Mouse (Mus musculus) CD4-positive, CD25-positive, alpha-beta regulatory T cell, adult 4 months (primary cell): ENCODE data around the gene Sigmar1. TPM values are rescaled to one million over a fixed set of nuclear protein-coding genes. Genes with fewer than 3 reads are reported as not detected.
"Not testable (repeated sequence)": the region's sequence is repeated elsewhere in the genome, so short reads cannot be mapped to it uniquely, and the experiment has no call there.

Source experiments
- ATAC-seq: one replicate; pipeline ENCODE4 v1.8.0; 2017
- polyA plus RNA-seq, 2 experiments: library from polyadenylated mRNA; unstranded; fragments of 100-300 nt; shearing (Covaris generic); gene quantifications; one replicate each; pipeline ENCODE4 v1.2.1; 2017

The Sigmar1 gene
- polyA plus RNA-seq, 2 experiments from 2014 or later = 42.8 to 48.9 TPM

GRCm38 (mm10) chr4:41708192-41708745, 47.7 kb downstream of the Sigmar1 start:
- peak; percentile 56 for ATAC-seq

- peak; percentile 72 for ATAC-seq
These were observed 48.9 kb downstream of the Sigmar1 start for GRCm38 (mm10) chr4:41707011-41707535.

GRCm38 (mm10) chr4:41705922-41706754, 49.8 kb downstream of the Sigmar1 start:
- ATAC-seq = no peak

GRCm38 (mm10) chr4:41704651-41705050, 51.3 kb downstream of the Sigmar1 start:
- no peak for ATAC-seq

- ATAC-seq = not testable (repeated sequence)
These were observed 53.7 kb downstream of the Sigmar1 start for GRCm38 (mm10) chr4:41702226-41702625.

- not testable (repeated sequence) for ATAC-seq
These were observed 55.7 kb downstream of the Sigmar1 start for GRCm38 (mm10) chr4:41700224-41700623.

- ATAC-seq = not testable (repeated sequence)
These were observed 56.2 kb downstream of the Sigmar1 start, which contains the start of gene Il11ra1 for GRCm38 (mm10) chr4:41699783-41700182. Gene Il11ra1, plus strand, starts transcription at chr4:41699989.

- not testable (repeated sequence) for ATAC-seq
These were observed 57.4 kb downstream of the Sigmar1 start for GRCm38 (mm10) chr4:41698421-41699016.

GRCm38 (mm10) chr4:41696930-41697841, 58.8 kb downstream of the Sigmar1 start, which contains the start of gene Cntfr:
Gene Cntfr, minus strand, starts transcription at chr4:41697089.
- ATAC-seq = not testable (repeated sequence)

- ATAC-seq = not testable (repeated sequence)
These were observed 59.5 kb downstream of the Sigmar1 start for GRCm38 (mm10) chr4:41696452-41696851.

- ATAC-seq = not testable (repeated sequence)
These were observed 60.2 kb downstream of the Sigmar1 start for GRCm38 (mm10) chr4:41695800-41696199.

GRCm38 (mm10) chr4:41693511-41693910, 62.4 kb downstream of the Sigmar1 start:
- not testable (repeated sequence) for ATAC-seq

GRCm38 (mm10) chr4:41690014-41690413, 65.9 kb downstream of the Sigmar1 start:
- not testable (repeated sequence) for ATAC-seq

- ATAC-seq = not testable (repeated sequence)
These were observed 67.4 kb downstream of the Sigmar1 start for GRCm38 (mm10) chr4:41688562-41688961.

Other genes starting within 250 kb of the Sigmar1 start
- gene 1110017D15Rik, start 238.8 kb downstream of the Sigmar1 start, polyA plus RNA-seq = not detected
- under 1 TPM; 0.52 to 0.56 TPM for gene Fam219a, start 186.6 kb downstream of the Sigmar1 start, polyA plus RNA-seq
- not detected for gene Dnaic1, start 186.4 kb downstream of the Sigmar1 start, polyA plus RNA-seq
- gene Enho, start 115.8 kb downstream of the Sigmar1 start, polyA plus RNA-seq = not detected
- not detected for gene Cntfr, start 59.1 kb downstream of the Sigmar1 start, polyA plus RNA-seq
- 10 to 100 TPM in 1 of 2 experiments, 1 to 10 TPM in 1; 10.0 to 14.0 TPM for gene Il11ra1, start 56.2 kb downstream of the Sigmar1 start, polyA plus RNA-seq
- gene Rpp25l, start 42.6 kb downstream of the Sigmar1 start, polyA plus RNA-seq = 10 to 100 TPM; 57.2 to 58.2 TPM
- gene Dctn3, start 33.0 kb downstream of the Sigmar1 start, polyA plus RNA-seq = 10 to 100 TPM; 91.6 to 93.7 TPM
- gene Arid3c, start 25.0 kb downstream of the Sigmar1 start, polyA plus RNA-seq = not detected
- gene Galt, start 929 bp downstream of the Sigmar1 start, polyA plus RNA-seq = 100 to 1,000 TPM in 1 of 2 experiments, 10 to 100 TPM in 1; 70.1 to 104 TPM
- gene Ccl27a, start 18.1 kb upstream of the Sigmar1 start, polyA plus RNA-seq = 10 to 100 TPM in 1 of 2 experiments, 1 to 10 TPM in 1; 9.0 to 10.9 TPM
- gene Gm21541, start 147.5 kb upstream of the Sigmar1 start, polyA plus RNA-seq = not detected
- 1 to 10 TPM; 1.2 to 1.6 TPM for gene Gm20878, start 185.4 kb upstream of the Sigmar1 start, polyA plus RNA-seq
- under 1 TPM in 1 of 2 experiments, not detected in 1; 0.14 TPM for gene Fam205a4, start 209.9 kb upstream of the Sigmar1 start, polyA plus RNA-seq